20 mouse cellular contexts compared by ENCODE assay signal in the genomic region with DNA sequence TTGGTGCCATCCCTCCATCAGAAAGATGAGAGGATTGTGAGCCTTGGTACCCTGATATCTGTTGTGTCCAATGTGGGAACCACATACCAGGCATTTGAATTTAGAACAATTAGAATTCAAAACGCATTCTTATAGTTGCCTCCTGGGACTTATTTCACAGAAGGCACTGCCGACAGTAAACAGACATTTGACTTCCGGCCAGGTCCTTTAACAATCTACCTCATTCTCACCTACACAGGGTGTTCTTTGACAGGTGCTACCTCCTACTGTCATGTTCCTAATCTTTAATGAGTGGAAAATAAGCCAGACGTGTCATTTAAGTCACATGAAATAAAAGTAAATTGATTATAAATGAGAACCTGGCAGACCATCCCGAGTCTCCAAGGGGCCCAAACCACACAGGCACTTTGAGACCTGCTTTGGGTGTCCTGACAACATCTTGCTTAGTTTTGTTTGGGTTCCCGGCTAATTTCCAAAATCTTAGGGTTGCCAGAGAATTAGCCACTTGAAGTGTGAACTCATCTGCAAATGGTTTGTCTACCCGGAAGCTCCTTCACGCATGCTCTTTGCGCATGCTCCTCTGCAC.
DNase-seq lines count a peak whose midpoint lies in the region; ATAC-seq and TF ChIP-seq lines count a peak whose summit lies in the region.
"Had no signal": no experiment of that assay in that cellular context is flagged by ENCODE, and none has a peak within 500 bp of the region (broad histone marks: within the 10 kb centered on the region; RNA-seq: fewer than 3 reads in every experiment).

No protein-coding gene starts in this region.

- H3K36me3 ChIP-seq in forebrain, embryonic 13.5 days (ENCODE audit: poor library complexity, severe bottlenecking) = no peaks in the 10 kb centered on the region
- no peaks in the 10 kb centered on the region for H3K36me3 ChIP-seq in forebrain, embryonic 11.5 days (ENCODE audit: control insufficient read depth, insufficient read depth, low read length)
- H3K36me3 ChIP-seq: embryonic facial prominence, embryonic 13.5 days; G1E; heart, embryonic 12.5 days; hindbrain, embryonic 10.5 days; hindbrain, embryonic 15.5 days had no signal

- no peak for TF ChIP-seq CTCF in brain, embryonic 14.5 days (IDR thresholded peaks at IDR 0.05; ENCODE audit: borderline replicate concordance, extremely low read depth, insufficient read depth, insufficient read length)

- no peak for TF ChIP-seq POLR2A in brain, embryonic 14.5 days (IDR thresholded peaks at IDR 0.05; ENCODE audit: borderline replicate concordance, extremely low read depth, insufficient read depth, insufficient read length, poor library complexity, severe bottlenecking)

- peak; percentile 13 for DNase-seq in cerebellum, adult 9-10 months
- no peak for DNase-seq in cerebellum, adult 11-12 months
- DNase-seq in forebrain, embryonic 11.5 days (ENCODE audit: low spot score) = no peak
- DNase-seq in heart, adult 11 months = peak; percentile 56
- no peak for DNase-seq in heart, adult 9 months (ENCODE audit: low spot score in 2 of 2)
- DNase-seq in brain, embryonic 14.5 days (ENCODE audit: low read depth) = peak; percentile 68
- DNase-seq: adrenal gland, postnatal 10 days; B cell, adult 2 months; gastrocnemius, postnatal 10 days; heart, adult 2 months; kidney, adult 8-10 months had no signal

- H3K27ac ChIP-seq in forebrain, embryonic 13.5 days = no peak overlapping the region
- no peak overlapping the region for H3K27ac ChIP-seq in forebrain, embryonic 11.5 days (ENCODE audit: low read depth, low read length)
- H3K27ac ChIP-seq: embryonic facial prominence, embryonic 13.5 days; heart, adult 2 months; hindbrain, embryonic 10.5 days; hindbrain, embryonic 15.5 days had no signal

- H3K4me2 ChIP-seq in forebrain, embryonic 13.5 days = no peak overlapping the region
- H3K4me2 ChIP-seq in forebrain, embryonic 11.5 days (ENCODE audit: low read depth, low read length, severe bottlenecking) = no peak overlapping the region
- H3K4me2 ChIP-seq: embryonic facial prominence, embryonic 13.5 days; heart, embryonic 12.5 days; hindbrain, embryonic 15.5 days had no signal

- no peak overlapping the region for H3K9ac ChIP-seq in forebrain, embryonic 13.5 days
- no peak overlapping the region for H3K9ac ChIP-seq in forebrain, embryonic 11.5 days (ENCODE audit: low read length)
- H3K9ac ChIP-seq: embryonic facial prominence, embryonic 13.5 days; heart, embryonic 12.5 days; hindbrain, embryonic 15.5 days had no signal

- H3K27me3 ChIP-seq in forebrain, embryonic 13.5 days = no peaks in the 10 kb centered on the region
- no peaks in the 10 kb centered on the region for H3K27me3 ChIP-seq in forebrain, embryonic 11.5 days (ENCODE audit: control insufficient read depth, insufficient read depth, low read length)
- H3K27me3 ChIP-seq: embryonic facial prominence, embryonic 13.5 days; heart, embryonic 12.5 days; hindbrain, embryonic 15.5 days had no signal

- H3K4me3 ChIP-seq in forebrain, embryonic 13.5 days = no peak overlapping the region
- H3K4me3 ChIP-seq in forebrain, embryonic 11.5 days (ENCODE audit: low read depth, low read length) = no peak overlapping the region
- H3K4me3 ChIP-seq: embryonic facial prominence, embryonic 13.5 days; heart, adult 2 months; heart, embryonic 12.5 days; hindbrain, embryonic 10.5 days; hindbrain, embryonic 15.5 days had no signal

- H3K4me1 ChIP-seq in forebrain, embryonic 13.5 days = no peaks in the 10 kb centered on the region
- no peaks in the 10 kb centered on the region for H3K4me1 ChIP-seq in forebrain, embryonic 11.5 days (replicated peaks; ENCODE audit: control insufficient read depth, insufficient read depth, low read length)
- H3K4me1 ChIP-seq: embryonic facial prominence, embryonic 13.5 days; hindbrain, embryonic 10.5 days; hindbrain, embryonic 15.5 days had no signal

- H3K9me3 ChIP-seq in forebrain, embryonic 13.5 days (replicated peaks) = no peaks in the 10 kb centered on the region
- H3K9me3 ChIP-seq in forebrain, embryonic 11.5 days (ENCODE audit: control insufficient read depth, low read length) = no peaks in the 10 kb centered on the region
- H3K9me3 ChIP-seq: embryonic facial prominence, embryonic 13.5 days; G1E; heart, embryonic 12.5 days; hindbrain, embryonic 10.5 days; hindbrain, embryonic 15.5 days had no signal

- peak; percentile 27; the same call in 1 of the 2 replicates for ATAC-seq in forebrain, embryonic 13.5 days
- ATAC-seq in forebrain, embryonic 11.5 days (replicated peaks; ENCODE audit: low FRiP score) = no peak
- ATAC-seq: CD4-positive, CD25-positive, alpha-beta regulatory T cell, adult 4 months; inflammation-experienced regulatory T-cells, adult 6 months; intestine, postnatal 0 days had no signal

- WGBS in forebrain, embryonic 13.5 days = 72% methylated on average over 9 of the region's 9 CpGs
- WGBS in forebrain, embryonic 11.5 days = 86% methylated on average over 9 of the region's 9 CpGs

Comparison
In these comparisons a context has a peak if more than half of its experiments do, and no peak if none do; other contexts are left out.
1. DNase-seq: peak in cerebellum, adult 9-10 months (single experiment), heart, adult 11 months (single experiment) and brain, embryonic 14.5 days (single experiment); none in cerebellum, adult 11-12 months (single experiment), forebrain, embryonic 11.5 days (single experiment) and heart, adult 9 months (0 of 2).